Mouse (Mus musculus) kidney, adult 2 months (tissue): Measurements from ENCODE around the gene Cpz.

Experiments
- CTCF ChIP-seq: fragments of 200-500 bp; conservative IDR thresholded peaks from 2 replicates; pipeline ENCODE4 v1.5.1; 2011; ENCODE audit warnings: low read depth, mild to moderate bottlenecking, control low read depth, low read length, moderate library complexity, mixed read lengths; ENCODE audit not compliant: insufficient read depth, insufficient read length
- POLR2A ChIP-seq: fragments of 200-500 bp; IDR thresholded peaks from one replicate; pipeline ENCODE4 v1.6.1; 2011; ENCODE audit warnings: low read depth, low read length, control low read depth

GRCm38 (mm10) chr5:35470885-35471528, 54.5 kb downstream of the Cpz start:
- TF ChIP-seq POLR2A (no peak), CTCF (no peak)
